Mouse (Mus musculus): ENCODE measurements at regions not wholly inside any gene's neighbourhood (a gene's known extent, or its start where the extent isn't known, plus 50 kb on each side); places are given as distances from the start of the nearest gene placed in this dataset.

DNA sequence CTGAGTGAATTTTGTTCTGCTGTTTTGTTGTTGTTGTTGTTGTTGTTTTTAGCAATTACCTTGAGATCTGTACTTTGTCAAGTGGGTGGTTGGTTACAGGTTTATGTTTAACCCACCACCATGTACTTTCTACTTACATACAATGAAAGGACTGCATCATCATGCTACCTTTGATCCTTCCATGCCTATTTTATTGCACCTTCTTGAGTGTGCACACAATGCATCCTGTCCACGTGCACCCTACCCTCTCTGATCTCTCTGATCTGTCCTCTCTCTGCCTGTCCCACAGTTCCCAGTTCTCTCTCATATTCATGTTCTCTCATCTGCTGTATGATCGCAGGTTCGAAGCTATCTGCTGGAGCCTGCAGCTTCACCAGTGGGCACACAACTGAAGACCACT, 59.9 kb upstream of the Gas1 start:
- no peak for DNase-seq

GRCm38 (mm10) chr13:60242447-60243109, 65.4 kb upstream of the Gas1 start:
- DNase-seq, result peak in 1 of 2 experiments; percentile 12

GRCm38 (mm10) chr13:60243110-60243481, 65.9 kb upstream of the Gas1 start:
- no peak for DNase-seq

- no peak for DNase-seq
Measured at GRCm38 (mm10) chr13:60255162-60255561, 78.0 kb upstream of the Gas1 start.

- no peak for DNase-seq
Measured at GRCm38 (mm10) chr13:60255715-60256114, 78.5 kb upstream of the Gas1 start.

GRCm38 (mm10) chr13:60256997-60257396, 79.8 kb upstream of the Gas1 start:
- DNase-seq, result no peak

GRCm38 (mm10) chr13:60257878-60258277, 80.7 kb upstream of the Gas1 start:
- no peak for DNase-seq

DNA sequence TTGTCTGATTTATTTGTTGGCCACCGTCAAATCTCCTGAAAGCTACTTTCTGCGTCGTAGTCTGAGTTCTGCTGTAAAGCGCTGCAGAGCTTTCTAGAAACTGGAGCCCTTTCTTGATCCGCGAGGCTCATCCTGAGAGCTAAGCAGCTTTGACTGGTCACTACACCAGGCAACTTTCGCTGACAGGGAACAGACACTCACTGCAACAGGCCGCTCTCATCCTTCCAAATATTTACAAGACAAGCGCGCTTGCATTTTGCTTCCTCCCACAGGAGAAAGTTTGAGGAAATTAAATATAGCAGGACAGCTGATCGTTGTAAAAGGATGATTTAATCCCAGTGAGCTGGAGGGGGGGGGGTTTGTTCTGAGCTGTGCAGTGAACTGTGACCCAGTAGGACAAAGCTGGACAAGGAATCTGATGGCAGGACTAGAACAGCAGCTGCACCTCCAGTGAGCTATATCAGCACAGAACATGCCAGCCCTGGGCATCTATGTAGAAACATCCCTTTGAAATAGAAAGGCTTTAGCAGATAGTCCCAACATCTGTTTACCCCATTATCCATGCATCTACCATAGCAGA, 85.4 kb upstream of the Gas1 start:
- DNase-seq, result no peak

DNA sequence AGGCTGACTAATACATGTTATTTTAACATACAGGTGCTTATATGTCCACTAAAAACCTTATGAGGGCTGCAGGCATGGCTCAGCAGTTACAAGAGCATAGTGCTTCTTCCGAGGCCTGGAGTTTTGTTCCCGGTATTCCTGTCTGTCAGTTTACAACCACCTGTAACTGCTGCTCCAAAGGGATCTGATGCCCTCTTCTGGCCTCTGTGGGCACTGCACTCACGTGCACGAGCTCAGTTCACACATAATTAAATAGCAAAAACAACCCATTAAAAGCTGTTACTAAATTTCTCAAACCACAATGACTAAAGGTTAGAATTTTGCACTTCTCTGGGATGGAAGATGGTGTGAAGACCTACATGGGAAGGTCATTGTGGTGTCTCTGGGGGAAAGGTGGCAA, 87.3 kb upstream of the Gas1 start:
- no peak for DNase-seq

DNA sequence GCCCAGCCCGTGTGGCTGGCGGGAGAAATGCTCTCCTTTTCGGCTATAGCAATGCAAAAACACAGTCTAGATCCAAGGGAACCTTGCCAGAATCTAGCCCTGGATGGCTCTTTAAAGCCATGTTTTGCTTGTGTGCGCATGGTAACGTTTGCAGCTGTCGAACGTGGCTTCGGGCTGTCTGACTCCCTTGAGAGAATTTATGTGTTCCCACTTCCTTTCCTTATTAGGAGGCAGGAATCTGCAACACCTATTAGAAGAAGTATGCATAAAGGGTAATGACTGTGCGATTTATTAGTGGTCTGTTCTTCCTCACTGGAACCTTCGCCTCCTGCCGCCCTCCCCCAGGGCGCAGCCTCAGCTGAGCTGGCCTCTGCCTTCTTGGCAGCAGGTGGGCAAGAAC, 90.4 kb upstream of the Gas1 start:
- peak in 1 of 2 experiments; percentile 7 for DNase-seq

GRCm38 (mm10) chr13:60268256-60268655, 91.1 kb upstream of the Gas1 start:
- DNase-seq, result no peak

- DNase-seq, result no peak
Measured at GRCm38 (mm10) chr13:60269406-60269841, 92.3 kb upstream of the Gas1 start.

- no peak for DNase-seq
Measured at GRCm38 (mm10) chr13:60270526-60270925, 93.4 kb upstream of the Gas1 start.

GRCm38 (mm10) chr13:60273331-60273730, 96.2 kb upstream of the Gas1 start:
- no peak for DNase-seq

DNA sequence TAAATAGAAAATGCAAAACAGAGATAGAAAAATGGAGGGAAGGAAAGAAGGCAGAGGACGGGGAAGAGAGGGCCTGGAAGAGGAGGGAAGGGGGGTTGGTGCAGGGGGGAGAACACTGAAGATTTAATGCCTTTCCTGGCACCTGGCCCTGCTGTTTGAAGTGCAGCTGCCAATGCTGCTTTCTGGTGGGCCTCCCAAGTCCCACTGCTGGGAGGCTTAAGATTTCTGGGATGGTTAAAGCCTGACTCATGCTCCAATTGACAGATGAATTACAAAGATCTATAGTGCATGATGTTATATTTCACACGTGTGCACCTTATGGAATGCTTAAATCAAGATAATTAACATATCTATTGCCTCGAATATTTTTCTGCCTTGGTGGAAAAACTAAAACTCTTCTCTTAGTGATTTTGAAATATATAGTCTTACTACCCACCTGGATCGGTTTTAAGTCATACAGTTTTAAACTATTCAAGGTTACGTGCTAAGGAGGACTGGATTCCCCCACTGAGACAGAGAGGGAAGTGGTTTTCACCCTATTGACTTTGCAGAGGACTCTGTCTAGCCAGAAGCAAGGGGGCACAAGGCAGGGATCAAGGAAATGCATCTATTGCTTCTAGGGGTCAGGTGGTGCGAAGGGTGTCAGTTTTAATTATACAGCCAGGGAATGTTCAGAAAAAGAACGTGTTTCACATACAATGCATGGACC, 105.5 kb upstream of the Gas1 start:
- DNase-seq, result no peak

- DNase-seq, result no peak
Measured at GRCm38 (mm10) chr13:60286525-60287224, 109.5 kb upstream of the Gas1 start.

GRCm38 (mm10) chr13:60289650-60290049, 112.5 kb upstream of the Gas1 start:
- DNase-seq, result no peak

- no peak for DNase-seq
Measured at GRCm38 (mm10) chr13:60290820-60291219, 113.7 kb upstream of the Gas1 start.

DNA sequence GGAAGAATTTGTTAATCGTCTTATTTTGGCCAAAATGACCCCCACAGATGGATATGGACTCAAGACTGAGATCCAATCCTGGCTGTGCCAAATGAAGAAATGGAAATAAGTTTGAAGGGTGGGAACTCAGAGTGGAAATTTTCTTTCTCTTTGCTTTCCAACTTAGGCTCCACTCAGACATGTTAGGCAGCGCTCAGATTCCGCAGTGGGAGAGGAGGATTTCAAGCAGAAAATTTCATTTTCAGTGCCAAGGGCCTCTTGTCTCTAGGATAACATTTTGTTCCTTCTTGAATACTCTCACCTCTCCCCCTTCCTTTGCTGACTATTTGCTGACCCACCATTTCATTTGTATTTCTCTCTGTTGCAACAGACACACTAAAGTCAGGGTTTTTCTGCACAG, 114.2 kb upstream of the Gas1 start:
- DNase-seq, result no peak

DNA sequence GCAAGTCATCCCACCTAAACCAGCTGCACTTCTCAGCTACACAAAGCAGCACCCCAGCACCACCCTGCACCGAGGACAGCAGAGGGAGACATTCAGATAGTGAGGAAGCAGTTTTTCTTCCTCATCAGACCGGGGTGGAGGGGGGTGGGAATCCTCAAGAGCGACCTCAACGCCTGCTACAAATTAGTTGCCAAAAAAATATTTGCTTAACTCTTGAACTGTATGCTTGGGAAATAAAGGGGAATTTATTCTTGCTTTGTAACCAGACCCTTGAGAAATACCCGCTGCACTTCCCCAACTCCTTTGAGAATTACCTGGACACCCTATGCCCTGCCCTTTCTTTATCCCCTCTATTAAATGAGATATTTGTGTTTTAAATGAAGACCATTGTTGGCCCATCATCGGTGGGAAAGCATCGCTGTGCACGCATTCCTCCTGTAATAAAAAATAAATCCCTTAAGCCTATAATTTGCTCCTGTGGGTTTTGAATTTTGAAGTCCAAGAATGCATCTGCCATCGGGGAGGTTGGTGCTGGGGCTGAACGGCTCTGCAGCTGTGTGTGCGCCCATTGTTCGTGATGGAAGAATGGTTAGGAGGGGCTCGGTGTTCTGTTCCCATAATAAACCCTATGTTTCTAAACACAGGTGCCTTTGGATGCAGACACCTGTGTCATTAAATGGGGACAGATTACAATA, 119.2 kb upstream of the Gas1 start:
- no peak for DNase-seq

DNA sequence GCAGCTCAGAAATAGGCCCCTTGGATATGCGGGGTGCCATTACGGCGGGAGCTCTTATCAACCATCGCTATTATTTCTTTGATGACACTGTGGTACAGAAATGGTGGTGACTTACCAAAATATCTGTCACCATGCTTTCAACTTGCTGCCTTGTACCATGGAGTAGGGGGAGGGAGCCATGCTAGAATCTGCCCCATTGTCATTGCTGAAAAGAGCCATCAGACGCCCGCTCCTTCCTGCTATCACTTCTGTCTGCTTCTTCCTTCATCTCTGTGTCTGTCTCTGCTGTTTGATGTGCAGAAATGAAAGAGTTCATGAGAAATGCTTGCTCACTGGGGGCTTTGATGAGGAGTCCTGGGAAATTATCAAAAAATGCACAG, 119.7 kb upstream of the Gas1 start:
- DNase-seq, result no peak

DNA sequence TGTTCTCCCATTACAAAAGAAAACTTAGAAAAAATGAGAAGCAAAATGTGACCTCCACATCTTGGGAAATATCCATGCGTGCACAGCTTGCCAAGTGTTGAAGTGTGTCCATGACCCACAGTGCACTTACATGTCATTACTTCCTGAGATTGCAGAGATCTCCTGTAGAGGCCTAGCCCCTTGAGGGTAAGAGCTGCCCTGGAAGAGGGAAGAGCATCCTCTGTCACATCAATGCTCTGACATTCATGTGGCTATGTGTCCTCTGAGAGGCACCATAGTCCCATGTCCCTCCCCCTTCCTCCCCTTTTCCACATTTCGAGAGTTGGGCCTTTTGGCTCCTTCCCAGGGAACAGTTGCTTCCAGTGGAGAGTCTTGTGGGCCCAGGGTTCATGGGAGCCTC, 121.4 kb upstream of the Gas1 start:
- DNase-seq, result no peak

DNA sequence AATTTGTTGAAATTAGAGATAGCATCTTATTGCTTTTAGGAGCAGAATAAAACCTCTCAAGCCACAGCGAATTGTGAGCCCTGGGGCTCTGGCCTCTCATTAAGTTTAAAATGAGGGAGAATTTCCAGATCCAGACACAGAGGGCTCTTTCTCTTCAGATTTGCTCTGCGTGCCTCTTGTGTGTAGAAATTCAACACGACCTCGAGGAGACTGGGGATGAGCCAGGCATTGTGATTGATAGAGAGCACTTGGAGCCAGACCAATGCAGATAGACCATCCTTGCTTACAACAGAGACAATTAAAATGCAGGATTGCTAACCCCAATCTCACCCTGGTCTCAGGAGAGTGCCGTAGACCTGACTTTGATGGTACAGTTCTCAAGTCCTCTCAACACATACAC, 121.9 kb upstream of the Gas1 start:
- no peak for DNase-seq
